Mouse (Mus musculus) heart, embryonic 11.5 days (tissue): ENCODE measurements around the gene Slc16a2. TPM values are rescaled to one million over a fixed set of nuclear protein-coding genes. Genes with fewer than 3 reads are reported as not detected.

ENCODE experiments used
- ATAC-seq: fragments of 200-750 bp; cut with Nextera tagmentation; replicated peaks from 2 replicates; pipeline ENCODE4 v1.8.0; 2017; ENCODE audit warnings: moderate library complexity; ENCODE audit not compliant: insufficient number of reproducible peaks, low FRiP score, low TSS enrichment
- H3K27ac ChIP-seq: fragments of 300-500 bp; sonication (generic); 2 replicates; pipeline ENCODE4 v1.5.1; 2014; ENCODE audit warnings: mild to moderate bottlenecking, low read depth, low read length
- H3K27me3 ChIP-seq: fragments of 300-500 bp; sonication (generic); 2 replicates; pipeline ENCODE4 v1.6.1; 2014; ENCODE audit warnings: mild to moderate bottlenecking, low read length, mixed read lengths; ENCODE audit not compliant: control insufficient read depth, insufficient read depth
- H3K36me3 ChIP-seq: fragments of 300-500 bp; sonication (generic); 2 replicates; pipeline ENCODE4 v1.6.1; 2014; ENCODE audit warnings: mild to moderate bottlenecking, low read length, moderate library complexity, mixed read lengths; ENCODE audit not compliant: control insufficient read depth, insufficient read depth
- H3K4me1 ChIP-seq: fragments of 300-500 bp; sonication (generic); 2 replicates; pipeline ENCODE4 v1.6.1; 2014; ENCODE audit warnings: low read length; ENCODE audit not compliant: control insufficient read depth, insufficient read depth
- H3K4me2 ChIP-seq: fragments of 300-500 bp; sonication (generic); 2 replicates; pipeline ENCODE4 v1.6.1; 2014; ENCODE audit warnings: mild to moderate bottlenecking, moderate library complexity
- H3K4me3 ChIP-seq: fragments of 300-500 bp; sonication (generic); 2 replicates; pipeline ENCODE4 v1.5.1; 2014; ENCODE audit warnings: low read depth, low read length
- H3K9ac ChIP-seq: fragments of 300-500 bp; sonication (generic); 2 replicates; pipeline ENCODE4 v1.6.1; 2014; ENCODE audit warnings: mild to moderate bottlenecking, low read depth, low read length, moderate library complexity
- H3K9me3 ChIP-seq: fragments of 300-500 bp; sonication (generic); replicated peaks from 2 replicates; pipeline ENCODE4 v1.6.1; 2016; ENCODE audit warnings: low read length; ENCODE audit not compliant: control insufficient read depth
- WGBS: fragments of 180-500 bp; shearing (Covaris S2); extraction: QIAGEN DNeasy Blood & Tissue Kit; methylation state at CpG from one replicate; pipeline ENCODE4 v1.1.7; 2014; ENCODE audit not compliant: insufficient replicate concordance; 5-methylcytosine and 5-hydroxymethylcytosine counted together
- polyA plus RNA-seq: library from polyadenylated mRNA; unstranded; fragments of >200 nt; fragmentation: Nextera tagmentation; extraction: Ambion mirVana; gene quantifications from 2 replicates; pipeline ENCODE4 v1.2.1, GENCODE M21; 2014

Gene Slc16a2
- polyA plus RNA-seq, 1 experiment from 2014 or later: 11.1 TPM

DNA sequence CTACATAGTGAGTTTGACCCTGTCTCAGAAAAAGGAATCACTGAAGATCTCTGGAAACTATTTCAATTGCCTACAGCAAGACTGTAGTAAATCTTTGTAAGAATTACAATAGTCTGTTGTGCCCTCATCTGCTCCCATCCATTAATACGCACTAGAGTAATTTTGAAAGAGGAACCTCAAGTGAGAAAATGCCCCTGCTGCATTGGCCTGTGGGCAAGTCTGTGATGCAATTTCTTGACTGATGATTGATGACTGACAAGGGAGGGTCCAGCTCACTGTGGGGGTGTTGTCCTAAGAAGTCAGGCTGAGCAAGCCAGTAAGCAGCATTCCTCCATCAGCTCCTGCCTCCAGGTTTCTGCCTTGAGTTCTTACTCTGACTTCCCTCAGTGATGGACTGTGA lies 75.6 kb downstream of the Slc16a2 start:
- WGBS: 88% methylated on average over 1 of the region's 1 CpGs
- no peak for ATAC-seq
- peaks cover 29% of the 10 kb centered on the region for H3K27me3 ChIP-seq

DNA sequence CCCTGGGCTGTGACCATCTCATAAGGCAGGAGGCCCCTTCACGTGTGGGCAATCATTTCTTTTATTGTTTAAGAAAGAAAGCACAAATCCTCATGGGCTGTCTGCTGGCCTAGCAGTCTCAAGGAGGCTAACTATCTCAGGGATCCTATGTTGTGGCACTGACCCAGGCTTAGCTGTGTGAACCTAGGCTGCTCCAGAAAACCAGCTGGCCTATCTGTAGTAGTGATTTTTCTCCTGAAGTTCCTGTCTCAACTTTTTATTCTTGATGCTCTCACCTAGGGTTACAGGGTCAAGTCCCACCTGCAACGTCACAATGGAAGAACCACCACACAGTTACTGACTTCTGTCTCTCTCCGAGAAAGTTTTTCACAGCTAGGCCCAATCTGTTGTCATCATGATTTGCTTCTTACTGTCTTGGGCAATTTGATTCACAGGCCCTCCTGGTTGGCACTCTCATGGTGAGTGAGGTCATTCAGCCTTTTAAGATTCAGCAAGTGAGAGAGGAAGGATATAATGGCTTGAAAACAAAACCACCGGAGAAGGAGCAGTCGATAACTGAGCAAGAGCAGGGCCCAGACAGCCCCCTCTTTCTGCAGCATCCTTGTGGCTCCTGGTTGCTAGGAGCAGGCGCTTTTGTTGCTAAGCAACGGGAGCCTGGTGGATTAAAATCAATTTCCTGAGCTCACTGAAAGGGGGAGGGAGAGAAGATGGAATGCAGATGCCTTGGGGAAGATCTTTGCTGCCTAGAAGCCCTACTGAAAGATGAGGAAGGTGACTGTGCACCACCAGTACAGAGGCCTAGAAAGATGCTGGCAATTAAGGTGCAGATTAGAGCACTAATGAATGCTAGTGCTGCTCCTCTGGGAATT lies 77.4 kb downstream of the Slc16a2 start:
- H3K4me3 ChIP-seq: no peak overlapping the region
- ATAC-seq: no peak
- H3K36me3 ChIP-seq: no peaks in the 10 kb centered on the region
- no peaks in the 10 kb centered on the region; the same call in 1 of the 2 replicates for H3K4me1 ChIP-seq
- peaks cover 38% of the 10 kb centered on the region for H3K27me3 ChIP-seq
- H3K9me3 ChIP-seq: no peaks in the 10 kb centered on the region
- H3K27ac ChIP-seq: no peak overlapping the region
- H3K4me2 ChIP-seq: no peak overlapping the region
- 64% methylated on average over 7 of the region's 7 CpGs for WGBS
- H3K9ac ChIP-seq: no peak overlapping the region

More for the DNA sequence above, 75.6 kb downstream of the Slc16a2 start:
- Histone ChIP-seq H3K9me3 (no peaks in the 10 kb centered on the region), H3K36me3 (no peaks in the 10 kb centered on the region), H3K4me2 (no peak overlapping the region), H3K4me3 (no peak overlapping the region), H3K27ac (no peak overlapping the region), H3K4me1 (no peaks in the 10 kb centered on the region; the same call in 1 of the 2 replicates), H3K9ac (no peak overlapping the region)

DNA sequence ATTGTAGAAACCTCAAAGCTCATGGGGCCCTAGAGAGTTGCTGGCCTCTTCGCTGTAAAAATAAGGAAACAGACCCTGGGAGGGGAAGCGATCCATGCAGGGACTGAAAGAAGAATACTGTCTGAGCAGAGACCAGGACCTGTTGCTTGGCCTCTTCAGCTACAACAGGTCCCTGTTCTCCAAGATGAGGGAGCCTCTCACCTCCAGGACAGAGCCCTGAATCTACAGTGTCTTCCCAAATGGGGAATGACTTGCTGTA lies 79.8 kb downstream of the Slc16a2 start:
- WGBS: 59% methylated on average over 2 of the region's 2 CpGs

DNA sequence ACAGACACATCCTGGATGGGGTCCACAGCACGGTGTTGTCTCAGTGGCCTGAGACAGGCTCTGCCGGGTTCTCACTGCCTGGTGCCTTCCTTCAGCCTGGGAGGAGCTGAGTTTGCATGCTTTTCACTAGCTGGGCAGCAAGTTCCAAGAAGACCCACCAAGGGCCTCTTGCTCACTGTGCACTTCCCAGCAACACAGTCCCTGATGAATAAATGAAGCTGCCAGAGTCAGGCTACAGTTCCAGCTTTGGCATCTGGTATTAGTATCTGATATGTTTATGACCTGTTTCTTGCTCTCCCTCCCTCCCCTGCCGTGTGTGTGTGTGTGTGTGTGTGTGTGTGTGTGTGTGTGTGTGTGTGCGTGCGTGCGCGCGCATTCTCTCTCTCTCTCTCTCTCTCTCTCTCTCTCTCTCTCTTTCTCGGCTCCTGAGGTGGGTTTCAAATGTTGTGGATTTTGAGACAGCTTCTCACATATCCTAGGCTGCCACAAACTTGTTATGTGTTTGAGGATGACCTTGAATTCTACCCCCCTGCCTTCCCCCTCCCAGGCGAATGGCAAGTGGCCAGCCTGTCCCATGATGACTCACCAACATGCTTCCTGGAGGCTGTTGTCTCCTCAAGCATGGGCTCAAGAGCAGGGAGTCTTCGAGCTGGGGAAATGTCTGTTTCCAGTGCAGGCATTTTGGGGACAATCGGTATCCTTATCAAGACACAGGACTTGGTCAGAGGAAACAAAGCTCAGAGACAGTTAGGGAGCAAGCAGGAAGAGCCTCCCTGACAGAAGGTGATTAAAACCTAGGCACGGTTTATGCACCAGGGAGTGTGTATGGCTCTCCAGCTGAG lies 80.3 kb downstream of the Slc16a2 start:
- 52% methylated on average over 11 of the region's 13 CpGs for WGBS
- H3K4me1 ChIP-seq: no peaks in the 10 kb centered on the region; the same call in 1 of the 2 replicates
- no peak overlapping the region for H3K9ac ChIP-seq
- no peak overlapping the region for H3K4me2 ChIP-seq
- H3K27me3 ChIP-seq: peaks cover 48% of the 10 kb centered on the region
- H3K27ac ChIP-seq: no peak overlapping the region
- H3K4me3 ChIP-seq: no peak overlapping the region
- no peaks in the 10 kb centered on the region for H3K36me3 ChIP-seq
- H3K9me3 ChIP-seq: no peaks in the 10 kb centered on the region
- no peak; the same call in 1 of the 2 replicates for ATAC-seq

More for the DNA sequence above, 79.8 kb downstream of the Slc16a2 start:
- Histone ChIP-seq H3K4me1 (no peaks in the 10 kb centered on the region; the same call in 1 of the 2 replicates), H3K27ac (0 out of 2 replicates have a peak overlapping the region, but pooled peaks have one; percentile 46), H3K4me2 (no peak overlapping the region), H3K9ac (no peak overlapping the region), H3K36me3 (no peaks in the 10 kb centered on the region), H3K4me3 (no peak overlapping the region), H3K27me3 (peaks cover 51% of the 10 kb centered on the region), H3K9me3 (no peaks in the 10 kb centered on the region)
- ATAC-seq: no peak

DNA sequence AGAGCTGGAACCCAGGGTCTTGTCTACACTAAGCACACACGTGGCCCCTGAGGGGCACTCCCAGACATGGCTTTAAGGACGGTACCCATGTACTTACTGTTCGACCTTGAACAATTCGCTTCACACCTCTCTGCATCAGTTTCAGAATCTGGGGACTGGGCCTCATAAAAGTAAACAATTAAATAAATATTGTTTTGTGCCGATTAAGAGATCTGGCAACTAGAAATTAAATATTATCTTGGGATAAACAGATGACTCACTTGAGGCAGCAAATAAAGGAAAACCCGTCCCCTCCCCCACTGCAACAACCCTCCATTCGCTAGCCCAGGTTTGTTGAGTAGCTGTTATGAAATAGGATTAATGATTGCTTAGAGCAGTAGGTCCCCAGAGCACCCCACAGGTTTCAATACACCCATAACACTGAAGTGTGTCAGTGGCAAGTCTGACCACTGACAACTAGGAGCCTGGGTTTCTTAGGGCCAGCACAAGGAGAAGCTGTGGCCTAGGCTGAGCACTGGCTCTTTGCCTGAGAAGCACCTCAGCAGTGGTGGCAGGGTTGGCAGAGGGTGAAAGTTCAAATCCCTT lies 87.7 kb downstream of the Slc16a2 start:
- 77% methylated on average over 7 of the region's 7 CpGs for WGBS
- Histone ChIP-seq H3K4me2 (no peak overlapping the region), H3K27ac (no peak overlapping the region), H3K4me1 (no peaks in the 10 kb centered on the region), H3K27me3 (peaks cover 55% of the 10 kb centered on the region), H3K4me3 (no peak overlapping the region), H3K36me3 (no peaks in the 10 kb centered on the region), H3K9me3 (no peaks in the 10 kb centered on the region), H3K9ac (no peak overlapping the region)
- no peak for ATAC-seq

DNA sequence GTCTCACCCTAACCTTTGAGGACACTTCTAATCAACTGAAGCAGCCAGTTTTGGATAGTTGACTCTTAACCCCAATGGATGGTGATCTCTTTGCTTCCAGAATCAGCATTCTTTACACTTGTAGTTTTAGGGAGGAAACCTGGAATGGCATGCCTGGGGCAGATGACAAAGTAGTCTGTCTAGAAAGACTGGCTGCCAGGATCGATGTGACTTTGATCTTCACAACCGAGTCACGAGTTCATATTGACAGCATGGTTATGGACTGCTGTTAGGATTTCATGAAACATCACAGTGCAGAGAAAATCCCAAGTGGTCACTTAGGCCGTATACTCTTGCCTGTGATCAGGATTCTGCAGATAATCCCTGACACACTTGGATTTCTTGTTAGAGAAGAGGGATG lies 88.7 kb downstream of the Slc16a2 start:
- Histone ChIP-seq H3K4me1 (no peaks in the 10 kb centered on the region), H3K9me3 (no peaks in the 10 kb centered on the region), H3K4me2 (no peak overlapping the region), H3K27me3 (peaks cover 47% of the 10 kb centered on the region), H3K36me3 (no peaks in the 10 kb centered on the region), H3K4me3 (no peak overlapping the region), H3K9ac (no peak overlapping the region), H3K27ac (no peak overlapping the region)
- no peak for ATAC-seq
- 78% methylated on average over 4 of the region's 4 CpGs for WGBS

DNA sequence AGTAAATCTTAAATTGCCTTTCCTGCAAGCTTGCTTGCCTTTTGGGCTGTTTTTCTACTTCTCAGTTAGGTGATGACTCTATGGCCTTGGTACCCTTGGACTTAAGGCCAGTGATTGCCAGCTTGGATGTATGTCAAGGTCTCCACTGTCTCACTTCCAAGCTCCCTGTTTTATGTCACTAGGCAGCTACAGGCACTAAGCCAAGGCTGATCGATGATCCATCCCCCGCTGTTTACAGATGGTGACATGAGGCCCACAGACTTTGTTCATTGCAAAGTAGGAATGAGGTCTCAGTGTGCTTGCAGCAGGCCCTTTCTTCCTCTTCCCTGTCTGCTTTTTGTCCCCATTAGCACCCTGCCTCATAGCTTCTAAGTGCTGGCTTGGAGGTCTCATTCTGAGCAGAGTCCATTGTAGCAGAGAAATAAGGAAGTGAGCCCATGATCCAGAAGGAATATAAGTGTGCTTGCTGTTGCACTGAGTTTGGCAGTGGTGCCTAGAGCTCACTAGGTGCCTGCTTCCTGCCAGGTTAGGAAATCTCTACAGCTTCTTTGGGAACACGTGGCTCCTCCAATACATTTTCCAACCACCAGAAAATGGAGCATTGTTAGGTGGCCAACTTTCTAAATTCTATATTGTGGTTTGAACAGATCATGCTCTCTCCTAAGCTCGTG lies 89.6 kb downstream of the Slc16a2 start:
- H3K4me3 ChIP-seq: no peak overlapping the region
- no peaks in the 10 kb centered on the region for H3K36me3 ChIP-seq
- H3K27ac ChIP-seq: no peak overlapping the region
- H3K27me3 ChIP-seq: peaks cover 41% of the 10 kb centered on the region
- H3K4me2 ChIP-seq: no peak overlapping the region
- no peak overlapping the region for H3K9ac ChIP-seq
- no peaks in the 10 kb centered on the region for H3K9me3 ChIP-seq
- 55% methylated on average over 4 of the region's 4 CpGs for WGBS
- H3K4me1 ChIP-seq: no peaks in the 10 kb centered on the region
- no peak for ATAC-seq

DNA sequence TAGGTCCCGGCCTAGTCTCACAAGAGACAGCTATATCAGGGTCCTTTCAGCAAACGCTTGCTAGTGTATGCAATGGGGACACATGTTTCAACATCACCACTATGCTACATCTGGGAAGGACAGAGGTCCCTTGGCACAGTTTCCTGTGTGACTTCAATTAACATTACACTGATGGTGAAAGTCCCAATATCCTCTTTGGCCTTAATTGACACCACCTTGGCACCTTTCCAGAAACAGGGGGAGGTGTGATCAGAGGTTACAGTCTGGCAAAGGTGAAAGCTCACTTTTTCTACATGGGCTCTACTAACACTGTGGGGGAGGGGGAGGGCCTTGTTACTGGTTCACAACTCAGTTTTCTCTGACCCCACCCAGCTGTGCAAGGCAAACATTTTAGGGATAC lies 99.3 kb downstream of the Slc16a2 start:
- H3K27me3 ChIP-seq: peaks cover 35% of the 10 kb centered on the region
- ATAC-seq: no peak

More for the DNA sequence above, 99.3 kb downstream of the Slc16a2 start:
- H3K27ac ChIP-seq: no peak overlapping the region
- H3K9me3 ChIP-seq: no peaks in the 10 kb centered on the region
- no peaks in the 10 kb centered on the region for H3K36me3 ChIP-seq
- no peak overlapping the region for H3K9ac ChIP-seq
- H3K4me1 ChIP-seq: no peaks in the 10 kb centered on the region
- no peak overlapping the region for H3K4me2 ChIP-seq
- 72% methylated on average over 2 of the region's 2 CpGs for WGBS
- H3K4me3 ChIP-seq: no peak overlapping the region
